Mouse (Mus musculus) midbrain, embryonic 13.5 days (tissue): ENCODE measurements around the gene Ncstn. TPM values are rescaled to one million over a fixed set of nuclear protein-coding genes. Genes with fewer than 3 reads are reported as not detected.

ENCODE experiments used
- ATAC-seq: fragments of 200-750 bp; cut with Nextera tagmentation; 2 replicates; pipeline ENCODE4 v1.8.0; 2017; ENCODE audit warnings: mild to moderate bottlenecking, moderate TSS enrichment, moderate library complexity
- H3K27ac ChIP-seq: fragments of 300-500 bp; sonication (generic); 2 replicates; pipeline ENCODE4 v1.5.1; 2015; ENCODE audit warnings: inconsistent platforms, mild to moderate bottlenecking, moderate library complexity
- H3K27me3 ChIP-seq: fragments of 300-500 bp; sonication (generic); 2 replicates; pipeline ENCODE4 v1.6.1; 2015; ENCODE audit warnings: mild to moderate bottlenecking, inconsistent platforms
- H3K36me3 ChIP-seq: fragments of 300-500 bp; sonication (generic); 2 replicates; pipeline ENCODE4 v1.6.1; 2015; ENCODE audit warnings: mild to moderate bottlenecking, inconsistent platforms
- H3K4me1 ChIP-seq: fragments of 300-500 bp; sonication (generic); replicated peaks from 2 replicates; pipeline ENCODE4 v1.6.1; 2015; ENCODE audit warnings: inconsistent platforms
- H3K4me2 ChIP-seq: fragments of 300-500 bp; sonication (generic); replicated peaks from 2 replicates; pipeline ENCODE4 v1.6.1; 2015; ENCODE audit warnings: moderate library complexity, mild to moderate bottlenecking, inconsistent platforms
- H3K4me3 ChIP-seq: fragments of 300-500 bp; sonication (generic); replicated peaks from 2 replicates; pipeline ENCODE4 v1.5.1; 2015; ENCODE audit warnings: mild to moderate bottlenecking, inconsistent platforms
- H3K9ac ChIP-seq: fragments of 300-500 bp; sonication (generic); replicated peaks from 2 replicates; pipeline ENCODE4 v1.6.1; 2015; ENCODE audit warnings: mild to moderate bottlenecking, inconsistent platforms
- H3K9me3 ChIP-seq: fragments of 300-500 bp; sonication (generic); 2 replicates; pipeline ENCODE4 v1.6.1; 2016; ENCODE audit warnings: mild to moderate bottlenecking, inconsistent platforms
- WGBS: fragments of 180-500 bp; shearing (Covaris S2); methylation state at CpG from one replicate; pipeline ENCODE4 v1.1.7; 2015; 5-methylcytosine and 5-hydroxymethylcytosine counted together
- polyA plus RNA-seq: library from polyadenylated mRNA; unstranded; fragments of >200 nt; fragmentation: Nextera tagmentation; extraction: Ambion mirVana; gene quantifications from 2 replicates; pipeline ENCODE4 v1.2.1, GENCODE M21; 2015

Gene Ncstn
- polyA plus RNA-seq, 1 experiment from 2014 or later, result 129 TPM

- Histone ChIP-seq H3K36me3 (peaks cover 56% of the 10 kb centered on the region), H3K4me1 (peaks cover 43% of the 10 kb centered on the region), H3K9ac (peak overlapping the region; percentile 28; the same call in 1 of the 2 replicates), H3K9me3 (no peaks in the 10 kb centered on the region), H3K27me3 (no peaks in the 10 kb centered on the region), H3K4me3 (no peak overlapping the region), H3K27ac (peak overlapping the region; percentile 78), H3K4me2 (no peak overlapping the region)
- peak; percentile 63 for ATAC-seq
- WGBS, result 50% methylated on average over 13 of the region's 13 CpGs
Measured at GRCm38 (mm10) chr1:172064613-172065141, 17.9 kb downstream of the Ncstn start.

GRCm38 (mm10) chr1:172063291-172064023 is 19.1 kb downstream of the Ncstn start:
- WGBS, result 70% methylated on average over 4 of the region's 4 CpGs
- Histone ChIP-seq H3K9ac (no peak overlapping the region), H3K36me3 (peaks cover 44% of the 10 kb centered on the region)

GRCm38 (mm10) chr1:172062101-172062500 is 20.5 kb downstream of the Ncstn start:
- H3K36me3 ChIP-seq, result peaks cover 30% of the 10 kb centered on the region
- no peaks in the 10 kb centered on the region for H3K27me3 ChIP-seq
- H3K4me1 ChIP-seq, result peaks cover 69% of the 10 kb centered on the region
- H3K4me3 ChIP-seq, result no peak overlapping the region
- no peak for ATAC-seq
- H3K9ac ChIP-seq, result no peak overlapping the region
- WGBS, result 83% methylated on average over 2 of the region's 2 CpGs
- H3K4me2 ChIP-seq, result no peak overlapping the region
- H3K9me3 ChIP-seq, result no peaks in the 10 kb centered on the region
- H3K27ac ChIP-seq, result peak overlapping the region; percentile 82

More at GRCm38 (mm10) chr1:172063291-172064023, 19.1 kb downstream of the Ncstn start:
- H3K4me2 ChIP-seq, result no peak overlapping the region
- H3K27me3 ChIP-seq, result no peaks in the 10 kb centered on the region
- no peaks in the 10 kb centered on the region for H3K9me3 ChIP-seq
- no peak overlapping the region for H3K4me3 ChIP-seq
- peaks cover 55% of the 10 kb centered on the region for H3K4me1 ChIP-seq
- no peak for ATAC-seq
- 0 out of 2 replicates have a peak overlapping the region, but pooled peaks have one; percentile 4 for H3K27ac ChIP-seq

GRCm38 (mm10) chr1:172061217-172061616 is 21.4 kb downstream of the Ncstn start:
- Histone ChIP-seq H3K4me1 (peaks cover 77% of the 10 kb centered on the region), H3K9ac (no peak overlapping the region), H3K27ac (peak overlapping the region; percentile 82), H3K9me3 (no peaks in the 10 kb centered on the region), H3K36me3 (peaks cover 21% of the 10 kb centered on the region), H3K27me3 (peaks cover 2% of the 10 kb centered on the region; the same call in 1 of the 2 replicates), H3K4me2 (no peak overlapping the region), H3K4me3 (no peak overlapping the region)
- 16% methylated on average over 8 of the region's 8 CpGs for WGBS
- ATAC-seq, result peak; percentile 37

GRCm38 (mm10) chr1:172060659-172061058 is 21.9 kb downstream of the Ncstn start:
- WGBS, result 38% methylated on average over 4 of the region's 4 CpGs
- no peaks in the 10 kb centered on the region for H3K9me3 ChIP-seq
- peak; percentile 35 for ATAC-seq
- H3K4me1 ChIP-seq, result peaks cover 82% of the 10 kb centered on the region
- H3K36me3 ChIP-seq, result peaks cover 16% of the 10 kb centered on the region
- H3K27ac ChIP-seq, result peak overlapping the region; percentile 82
- no peak overlapping the region for H3K9ac ChIP-seq
- no peak overlapping the region for H3K4me3 ChIP-seq
- H3K27me3 ChIP-seq, result peaks cover 7% of the 10 kb centered on the region; the same call in 1 of the 2 replicates
- H3K4me2 ChIP-seq, result no peak overlapping the region

- peaks cover 12% of the 10 kb centered on the region; the same call in 1 of the 2 replicates for H3K27me3 ChIP-seq
- no peak overlapping the region for H3K4me3 ChIP-seq
- peak overlapping the region; percentile 81 for H3K27ac ChIP-seq
- 43% methylated on average over 7 of the region's 7 CpGs for whole genome bisulfite sequencing
- ATAC-seq, result peak; percentile 2; the same call in 1 of the 2 replicates
- peak overlapping the region; percentile 27 for H3K4me2 ChIP-seq
- peaks cover 81% of the 10 kb centered on the region for H3K4me1 ChIP-seq
- H3K9me3 ChIP-seq, result no peaks in the 10 kb centered on the region
- H3K36me3 ChIP-seq, result no peaks in the 10 kb centered on the region
- H3K9ac ChIP-seq, result no peak overlapping the region
Measured at GRCm38 (mm10) chr1:172058874-172059273, 23.7 kb downstream of the Ncstn start.

- Histone ChIP-seq H3K9me3 (no peaks in the 10 kb centered on the region), H3K4me1 (peaks cover 83% of the 10 kb centered on the region), H3K36me3 (no peaks in the 10 kb centered on the region), H3K9ac (0 out of 2 replicates have a peak overlapping the region, but pooled peaks have one; percentile 14), H3K4me2 (peak overlapping the region; percentile 27), H3K4me3 (no peak overlapping the region), H3K27me3 (peaks cover 12% of the 10 kb centered on the region; the same call in 1 of the 2 replicates), H3K27ac (peak overlapping the region; percentile 81)
- WGBS, result 35% methylated on average over 6 of the region's 6 CpGs
- peak; percentile 9; the same call in 1 of the 2 replicates for ATAC-seq
Measured at GRCm38 (mm10) chr1:172058321-172058720, 24.3 kb downstream of the Ncstn start.

- peak; percentile 73 for ATAC-seq
- peaks cover 90% of the 10 kb centered on the region for H3K4me1 ChIP-seq
- H3K4me3 ChIP-seq, result peak within 1 kb of the TSS; percentile 49
- H3K4me2 ChIP-seq, result peak within 1 kb of the TSS; percentile 81
- no peaks in the 10 kb centered on the region for H3K36me3 ChIP-seq
- H3K9ac ChIP-seq, result peak within 1 kb of the TSS; percentile 29
- peaks cover 12% of the 10 kb centered on the region; the same call in 1 of the 2 replicates for H3K27me3 ChIP-seq
- 13% methylated on average over 2 of the region's 2 CpGs for WGBS
- H3K27ac ChIP-seq, result peak within 1 kb of the TSS; percentile 81
- no peaks in the 10 kb centered on the region for H3K9me3 ChIP-seq
Measured at GRCm38 (mm10) chr1:172057491-172057921, 25.1 kb downstream of the Ncstn start, which contains the start of gene Nhlh1. TSS of gene Nhlh1 (minus strand) at chr1:172057573.

GRCm38 (mm10) chr1:172056251-172056650 is 26.3 kb downstream of the Ncstn start:
- Histone ChIP-seq H3K9me3 (no peaks in the 10 kb centered on the region), H3K27me3 (peaks cover 12% of the 10 kb centered on the region; the same call in 1 of the 2 replicates), H3K9ac (peak overlapping the region; percentile 29), H3K36me3 (no peaks in the 10 kb centered on the region), H3K4me1 (peaks cover 78% of the 10 kb centered on the region), H3K27ac (no peak overlapping the region), H3K4me3 (peak overlapping the region; percentile 49), H3K4me2 (peak overlapping the region; percentile 81)
- 67% methylated on average over 4 of the region's 4 CpGs for WGBS
- no peak for ATAC-seq

GRCm38 (mm10) chr1:172053541-172054440 is 28.8 kb downstream of the Ncstn start:
- Histone ChIP-seq H3K9me3 (no peaks in the 10 kb centered on the region), H3K27me3 (peaks cover 12% of the 10 kb centered on the region; the same call in 1 of the 2 replicates), H3K9ac (peak overlapping the region; percentile 72), H3K27ac (peak overlapping the region; percentile 62), H3K4me3 (peak overlapping the region; percentile 49), H3K4me2 (peak overlapping the region; percentile 81), H3K4me1 (peaks cover 68% of the 10 kb centered on the region), H3K36me3 (no peaks in the 10 kb centered on the region)
- WGBS, result 2% methylated on average over 42 of the region's 42 CpGs
- peak; percentile 9; the same call in 1 of the 2 replicates for ATAC-seq

- peak overlapping the region; percentile 49 for H3K4me3 ChIP-seq
- peak overlapping the region; percentile 72; the same call in 1 of the 2 replicates for H3K9ac ChIP-seq
- 11% methylated on average over 10 of the region's 10 CpGs for WGBS
- peaks cover 12% of the 10 kb centered on the region; the same call in 1 of the 2 replicates for H3K27me3 ChIP-seq
- H3K4me1 ChIP-seq, result peaks cover 68% of the 10 kb centered on the region
- no peak for ATAC-seq
- no peaks in the 10 kb centered on the region for H3K9me3 ChIP-seq
- H3K27ac ChIP-seq, result no peak overlapping the region
- peak overlapping the region; percentile 81 for H3K4me2 ChIP-seq
- no peaks in the 10 kb centered on the region for H3K36me3 ChIP-seq
Measured at GRCm38 (mm10) chr1:172052766-172053279, 29.8 kb downstream of the Ncstn start.
